Mouse (Mus musculus): ENCODE data around the gene Abca4.

The Abca4 gene

DNA sequence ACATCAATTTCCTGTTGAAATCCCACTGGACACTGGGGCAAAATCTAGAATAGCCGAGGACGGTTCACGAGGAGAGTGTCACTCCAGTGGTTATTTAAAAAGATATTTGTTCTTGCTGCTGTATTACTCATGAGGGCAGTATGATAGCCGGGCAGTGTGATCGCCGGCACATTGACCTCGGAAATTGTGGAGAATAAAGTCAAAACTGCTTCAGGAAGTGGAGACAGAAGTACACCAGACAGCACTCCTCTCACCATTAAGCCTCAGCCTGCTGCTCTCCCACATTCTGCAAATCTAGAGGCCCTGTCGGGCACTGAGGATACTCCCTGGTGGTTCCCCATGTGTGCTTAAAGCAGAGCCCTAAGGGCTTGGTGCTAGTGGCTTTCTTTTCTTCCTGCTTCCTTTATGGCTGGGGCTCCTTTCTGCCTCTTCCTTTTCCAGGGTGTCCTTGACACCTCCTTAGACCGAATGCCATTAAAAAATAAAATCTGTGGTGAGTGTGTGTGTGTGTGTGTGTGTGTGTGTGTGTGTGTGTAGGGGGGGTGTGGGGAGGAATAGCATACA, 74.5 kb downstream of the Abca4 start:
- no peak for DNase-seq

GRCm38 (mm10) chr3:122119733-122120132, 75.5 kb downstream of the Abca4 start:
- no peak for DNase-seq

DNA sequence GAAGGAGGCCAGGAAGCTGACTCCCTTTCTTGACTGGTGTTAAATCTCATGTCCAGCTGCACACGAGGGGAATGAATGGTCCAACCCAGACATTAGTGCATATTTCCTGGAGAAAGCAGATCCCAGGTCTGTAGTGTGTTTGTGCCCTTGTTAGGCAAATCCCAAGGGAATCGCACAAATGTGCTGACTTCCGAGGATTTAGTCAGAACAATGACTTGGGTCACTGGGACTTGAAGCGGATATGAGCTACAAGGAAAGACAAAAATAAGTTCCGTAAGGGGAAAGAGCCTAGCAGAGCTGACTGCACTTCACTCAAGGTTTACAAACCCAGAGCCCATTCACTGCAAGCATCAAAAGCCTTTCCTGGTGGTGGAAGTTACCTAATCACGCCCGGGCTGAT, 76.0 kb downstream of the Abca4 start:
- no peak for DNase-seq

DNA sequence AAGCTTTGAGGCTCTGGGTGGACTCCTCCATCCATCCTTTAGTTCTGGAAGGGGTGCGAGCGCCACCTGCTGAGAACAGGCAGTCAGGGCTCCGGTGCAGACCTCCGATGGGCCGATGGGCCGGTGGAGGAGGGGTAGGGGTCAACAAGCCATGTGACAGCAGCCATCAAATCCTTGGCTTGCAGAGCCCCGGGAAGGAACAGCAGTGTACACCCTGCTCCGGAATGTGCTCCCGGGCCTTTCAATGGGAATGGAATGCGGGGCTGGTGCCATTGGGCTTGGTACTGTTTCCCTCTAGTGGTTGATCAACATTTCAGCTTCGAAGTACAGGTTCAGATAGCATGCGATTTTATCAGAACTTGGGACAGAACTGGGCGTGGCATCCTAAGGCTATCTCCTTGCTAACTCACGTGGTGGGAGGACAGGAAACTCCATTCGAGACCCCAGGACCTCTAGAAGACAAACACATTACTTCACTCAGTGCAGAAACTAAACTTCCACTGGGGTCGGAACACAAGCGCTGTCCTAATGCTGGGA, 78.0 kb downstream of the Abca4 start:
- DNase-seq, result peak; percentile 93

GRCm38 (mm10) chr3:122122838-122123237, 78.6 kb downstream of the Abca4 start:
- no peak for DNase-seq

- no peak for DNase-seq
Measured at GRCm38 (mm10) chr3:122128999-122129493, 84.8 kb downstream of the Abca4 start.

- no peak for DNase-seq
Measured at GRCm38 (mm10) chr3:122130771-122131170, 86.5 kb downstream of the Abca4 start.

- no peak for DNase-seq
Measured at GRCm38 (mm10) chr3:122131633-122132032, 87.4 kb downstream of the Abca4 start.

GRCm38 (mm10) chr3:122133255-122133654, 89.0 kb downstream of the Abca4 start:
- DNase-seq, result no peak

DNA sequence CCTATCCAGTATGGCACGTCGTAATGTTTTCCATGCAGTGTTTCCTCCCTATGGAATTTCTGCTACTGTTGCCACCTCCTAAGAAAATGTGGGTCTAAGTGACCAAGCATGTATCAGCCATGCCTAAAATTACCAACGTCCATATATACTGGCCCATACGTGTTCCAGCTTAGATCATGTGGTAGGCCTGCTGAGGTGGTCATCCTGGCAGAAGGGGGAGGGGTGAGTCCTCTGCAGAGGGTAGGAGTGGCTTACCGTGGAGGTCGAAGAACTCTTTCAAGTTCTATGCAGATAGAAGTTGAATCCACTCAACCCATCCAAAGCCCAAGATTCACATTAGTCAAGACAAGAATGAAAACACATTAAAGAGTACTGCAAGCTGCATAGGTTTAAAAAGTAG, 89.6 kb downstream of the Abca4 start:
- no peak for DNase-seq

DNA sequence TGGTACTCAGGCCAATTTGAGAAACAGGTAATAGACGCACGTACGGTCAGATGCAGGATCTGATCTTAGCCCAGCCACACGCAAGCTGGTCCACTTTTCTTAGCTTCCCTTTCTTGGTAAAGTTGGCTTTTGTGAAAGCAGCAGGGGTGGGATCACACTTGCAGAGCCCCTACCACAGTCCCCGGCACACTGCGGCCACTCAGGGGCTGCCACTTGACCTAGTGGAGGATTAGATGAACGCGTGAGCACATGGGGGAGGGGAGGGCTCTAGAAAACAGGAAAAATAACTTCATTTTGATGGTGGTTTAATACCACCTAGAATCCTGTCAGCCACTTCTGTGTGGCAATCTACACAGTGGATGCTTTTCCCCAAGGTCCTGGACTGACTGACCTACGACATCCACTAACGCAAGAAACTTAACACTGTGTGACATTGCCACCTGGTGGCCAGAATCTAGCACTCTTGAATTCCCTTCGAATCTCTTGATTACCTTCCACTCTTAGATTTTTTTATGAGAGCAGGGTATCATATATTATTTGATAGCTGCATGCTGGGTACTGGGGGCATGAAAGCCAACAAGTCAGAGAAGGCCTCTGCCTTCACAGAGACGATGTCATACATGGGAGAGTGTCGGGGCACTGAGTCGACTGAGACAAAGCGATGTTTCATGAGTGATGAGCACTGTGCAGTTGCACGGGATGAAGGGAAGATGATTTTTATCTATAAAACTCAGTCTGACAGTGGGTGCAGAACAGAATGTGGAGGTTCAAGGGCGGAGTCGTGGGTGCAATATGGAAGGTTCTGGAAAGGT, 96.6 kb downstream of the Abca4 start:
- peak; percentile 77 to 83 for DNase-seq

DNA sequence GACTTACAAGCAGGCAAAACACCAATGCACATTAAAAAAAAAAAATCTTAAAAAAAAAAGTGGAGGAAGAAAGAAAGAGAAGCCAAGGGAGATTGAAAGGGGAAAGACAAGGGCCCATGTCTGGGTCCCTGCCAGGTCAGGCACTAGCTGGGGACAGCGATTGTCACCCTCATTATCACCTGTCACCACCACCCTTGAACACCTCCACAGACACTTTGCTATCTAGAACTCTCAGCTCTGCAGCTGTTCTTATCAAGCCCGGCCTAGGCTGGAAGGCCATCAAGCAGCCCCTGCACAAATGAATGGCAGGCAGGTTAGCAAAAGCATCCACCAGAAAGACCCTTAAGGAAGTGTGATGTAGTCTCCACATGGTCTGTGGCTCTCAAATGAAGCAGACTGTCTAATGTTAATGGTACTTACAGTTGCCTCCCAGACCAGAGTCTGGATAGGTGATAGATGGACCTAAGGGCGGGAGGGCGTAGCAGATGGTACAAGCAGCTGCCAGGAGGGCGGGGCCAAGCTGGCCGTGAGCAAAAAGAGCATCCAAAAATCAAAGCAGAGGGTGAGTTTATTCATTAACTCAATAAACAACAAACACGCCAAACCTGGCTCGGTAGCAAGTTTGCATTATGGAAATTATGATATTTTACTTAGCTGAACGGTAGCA, 98.1 kb downstream of the Abca4 start:
- peak; percentile 54 to 62 for DNase-seq

GRCm38 (mm10) chr3:122143432-122143831, 99.2 kb downstream of the Abca4 start:
- no peak for DNase-seq

DNA sequence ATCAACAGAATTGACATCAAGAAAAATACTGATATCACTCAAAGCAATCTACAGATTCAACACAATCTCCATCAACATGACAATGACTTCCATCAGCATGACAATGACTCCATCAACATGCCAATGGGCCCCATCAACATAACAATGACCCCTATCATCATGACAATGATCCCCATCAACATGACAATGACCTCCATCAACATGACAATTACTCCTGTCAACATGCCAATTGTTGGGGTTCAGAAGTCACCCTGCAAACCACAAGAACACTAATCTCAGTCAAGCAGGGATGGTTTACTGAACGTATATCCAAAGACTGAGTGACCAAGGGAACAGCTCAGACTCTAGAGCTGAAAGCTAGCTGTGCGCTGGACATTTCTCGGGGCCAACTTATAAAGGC, 101.2 kb downstream of the Abca4 start:
- no peak for DNase-seq

DNA sequence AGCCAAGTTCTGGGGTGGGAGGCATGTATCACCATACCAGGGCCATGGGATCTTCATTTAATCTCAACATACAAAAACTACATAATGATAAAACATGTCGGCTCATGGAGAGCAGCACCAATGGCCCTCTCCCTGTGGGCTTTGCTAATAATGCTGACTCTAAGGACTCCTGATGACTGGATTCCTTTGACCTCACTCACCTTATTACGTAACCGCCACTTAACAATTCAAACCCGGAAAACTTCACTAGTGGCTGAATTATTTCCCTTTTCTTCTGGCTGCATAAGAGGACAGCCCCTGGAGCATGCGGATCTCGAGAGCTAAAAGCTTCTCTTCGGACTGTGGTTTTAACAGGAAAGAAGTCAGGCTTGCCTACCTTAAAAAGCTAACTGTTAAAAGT, 106.6 kb downstream of the Abca4 start:
- DNase-seq, result no peak

GRCm38 (mm10) chr3:122152431-122152830, 108.2 kb downstream of the Abca4 start:
- peak; percentile 68 to 78 for DNase-seq

GRCm38 (mm10) chr3:122154080-122154479, 109.8 kb downstream of the Abca4 start:
- peak in 1 of 2 experiments; percentile 33 for DNase-seq

DNA sequence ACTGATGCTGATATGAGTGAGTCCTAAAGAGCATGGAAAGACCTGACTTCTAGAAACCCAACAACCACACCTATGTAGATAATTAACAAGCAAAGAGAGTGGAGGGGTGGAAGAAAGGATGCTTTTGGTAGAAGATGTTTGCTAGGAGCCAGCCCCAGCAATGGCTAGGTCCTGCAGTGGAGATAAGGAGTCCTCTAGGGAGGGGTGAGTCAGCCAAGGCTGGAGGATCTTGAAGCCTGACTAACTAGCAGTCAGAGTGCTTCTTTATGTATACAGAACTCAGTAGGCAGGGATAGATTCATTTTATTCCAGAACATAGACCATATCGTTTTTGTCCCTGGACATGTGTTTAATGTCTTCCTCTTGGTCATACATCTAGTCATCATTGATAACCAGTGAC, 115.2 kb downstream of the Abca4 start:
- no peak for DNase-seq

DNA sequence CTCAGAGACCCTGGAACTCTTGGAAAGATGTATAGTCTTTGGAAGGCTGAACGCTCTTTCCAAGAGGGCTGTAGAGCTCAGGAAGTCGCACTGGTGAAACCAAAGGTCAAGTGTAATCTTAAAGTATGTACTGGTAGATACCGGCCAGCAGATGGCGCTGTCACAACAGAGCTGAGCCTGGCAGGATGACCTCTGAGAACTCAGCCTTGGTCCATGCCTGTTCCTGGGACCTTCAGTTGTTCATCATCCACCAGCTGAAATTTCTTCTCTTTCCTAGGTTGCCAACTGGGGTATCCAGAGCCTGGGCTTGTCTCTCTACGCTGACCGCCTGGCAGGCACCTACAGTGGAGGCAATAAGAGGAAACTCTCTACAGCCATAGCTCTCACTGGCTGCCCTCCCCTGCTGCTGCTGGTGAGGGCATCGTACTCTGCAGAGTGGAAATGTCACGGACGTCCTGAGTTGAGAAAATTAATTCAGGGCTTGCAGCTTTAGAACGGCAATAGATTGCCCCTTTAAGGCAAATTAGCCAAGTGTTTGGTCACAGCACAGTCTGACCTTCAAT, 125.5 kb downstream of the Abca4 start:
- peak; percentile 86 to 89 for DNase-seq

DNA sequence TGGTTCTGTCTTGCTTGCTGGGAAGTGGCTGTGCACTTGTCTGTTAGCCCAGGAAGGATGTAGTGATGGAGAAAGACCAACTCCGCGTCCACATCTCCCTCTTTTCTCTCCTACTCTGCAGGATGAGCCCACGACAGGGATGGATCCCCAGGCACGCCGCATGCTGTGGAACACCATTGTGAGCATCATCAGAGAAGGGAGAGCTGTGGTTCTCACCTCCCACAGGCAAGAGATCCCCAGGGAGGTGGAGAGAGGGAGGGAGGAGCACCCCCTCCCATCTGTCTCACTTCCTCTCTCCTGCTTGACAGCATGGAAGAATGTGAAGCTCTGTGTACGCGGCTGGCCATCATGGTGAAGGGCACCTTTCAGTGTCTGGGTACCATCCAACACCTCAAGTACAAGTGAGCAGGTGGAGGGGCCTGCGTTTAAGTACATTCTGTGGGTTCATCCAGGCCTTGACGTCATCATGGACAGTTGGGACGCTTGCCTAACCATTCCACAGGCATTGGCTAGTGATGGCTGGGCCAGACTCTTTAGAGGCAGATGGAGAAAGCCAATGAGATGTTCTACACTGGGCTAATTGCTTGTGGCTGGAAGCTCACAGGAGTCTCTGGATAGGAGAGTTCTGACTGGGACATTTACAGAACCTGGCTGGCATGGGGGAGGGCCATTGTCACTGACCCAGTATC, 126.5 kb downstream of the Abca4 start:
- DNase-seq, result peak; percentile 31

GRCm38 (mm10) chr3:122173526-122174150, 129.4 kb downstream of the Abca4 start:
- DNase-seq, result peak in 1 of 2 experiments; percentile 22

GRCm38 (mm10) chr3:122176018-122176417, 131.8 kb downstream of the Abca4 start:
- DNase-seq, result peak; percentile 23 to 32

Measured in cerebellum, postnatal 10 days (tissue).